In genomic region chr2:48098931-48099531, GRCm38 (mm10) we compare ENCODE assay signal across 9 mouse cellular contexts.
DNase-seq lines count a peak whose midpoint lies in the region; TF ChIP-seq lines count a peak whose summit lies in the region.
"Had no signal": no experiment of that assay in that cellular context is flagged by ENCODE, and none has a peak within 500 bp of the region (broad histone marks: within the 10 kb centered on the region; RNA-seq: fewer than 3 reads in every experiment).

No protein-coding gene starts in this region.

- no peaks in the 10 kb centered on the region for H3K27me3 ChIP-seq in embryonic facial prominence, embryonic 10.5 days (replicated peaks; ENCODE audit: low read depth, poor library complexity, severe bottlenecking)
- H3K27me3 ChIP-seq: liver, embryonic 15.5 days had no signal

- no peak overlapping the region; the same call in 1 of the 2 replicates for H3K27ac ChIP-seq in embryonic facial prominence, embryonic 10.5 days (replicated peaks)
- H3K27ac ChIP-seq in gastrocnemius, adult 2 months: no peak overlapping the region
- H3K27ac ChIP-seq: liver, embryonic 15.5 days had no signal

- H3K4me1 ChIP-seq in embryonic facial prominence, embryonic 10.5 days: peaks cover 7% of the 10 kb centered on the region; the same call in 1 of the 2 replicates
- H3K4me1 ChIP-seq: liver, embryonic 15.5 days had no signal

- no peak for TF ChIP-seq CTCF in gastrocnemius, adult 2 months (IDR thresholded peaks at IDR 0.05)

- H3K36me3 ChIP-seq in embryonic facial prominence, embryonic 10.5 days (replicated peaks): no peaks in the 10 kb centered on the region
- H3K36me3 ChIP-seq: liver, embryonic 15.5 days had no signal

- H3K4me3 ChIP-seq in embryonic facial prominence, embryonic 10.5 days: no peak overlapping the region
- H3K4me3 ChIP-seq in gastrocnemius, adult 2 months: no peak overlapping the region
- H3K4me3 ChIP-seq: liver, embryonic 15.5 days had no signal

- peak; percentile 38 for DNase-seq in A20 (ENCODE audit: low read depth, low spot score)
- peak; percentile 24 for DNase-seq in embryonic facial prominence, embryonic 10.5 days (ENCODE audit: low spot score)
- peak; percentile 14 for DNase-seq in hindlimb bud, embryonic 11.5 days (ENCODE audit: extremely low spot score, low read depth, low spot score)
- peak; percentile 17 for DNase-seq in mesoderm, embryonic 11.5 days (ENCODE audit: low read depth, low spot score)
- DNase-seq in thymus, postnatal 0 days (ENCODE audit: low spot score): no peak
- DNase-seq in gastrocnemius, adult 2 months: no peak
- no peak for DNase-seq in lung, adult 18-20 months
- DNase-seq in kidney, postnatal 25 days: no peak

- 36% methylated on average over 8 of the region's 8 CpGs for WGBS in embryonic facial prominence, embryonic 10.5 days

- intact Hi-C loops in gastrocnemius, adult 2 months (cut with DNase I): no loop called here

- H3K9me3 ChIP-seq in embryonic facial prominence, embryonic 10.5 days: no peaks in the 10 kb centered on the region
- H3K9me3 ChIP-seq: liver, embryonic 15.5 days had no signal

Comparison
In these comparisons a context has a peak if more than half of its experiments do, and no peak if none do; other contexts are left out.
1. DNase-seq: peak in A20 (single experiment), embryonic facial prominence, embryonic 10.5 days (single experiment), hindlimb bud, embryonic 11.5 days (single experiment) and mesoderm, embryonic 11.5 days (single experiment); none in thymus, postnatal 0 days (single experiment), gastrocnemius, adult 2 months (single experiment), lung, adult 18-20 months (0 of 2) and kidney, postnatal 25 days (0 of 2).